Mouse (Mus musculus): ENCODE results near the gene Kcnj4.

- TF ChIP-seq CTCF (IDR thresholded peaks at IDR 0.05; ENCODE audit: insufficient read depth, low read length) (no peak), POLR2A (IDR thresholded peaks at IDR 0.05; ENCODE audit: borderline replicate concordance, extremely low read depth, low read depth, low read length) (no peak)
Observed at GRCm38 (mm10) chr15:79517710-79518109, 12.7 kb upstream of the Kcnj4 start.
